Mouse (Mus musculus) mouse embryonic stem cell (cell line): ENCODE data around the gene Vmn2r48.
"Not testable (repeated sequence)": the region's sequence is repeated elsewhere in the genome, so short reads cannot be mapped to it uniquely, and the experiment has no call there.

Source experiments
- in situ Hi-C, 2 experiments: fragments of 300-500 bp; cut with MboI; formaldehyde crosslinking; loops; 1 replicate in 1 of 2; 3 replicates in 1 of 2; pipeline ENCODE4 v1.14.3; 2019 to 2020; ENCODE audit warnings: low sequenced_read_pairs in 2 of 2, low pct_unique_long_range_greater_than_20kb in 1 of 2, mixed read lengths in 1 of 2; ENCODE audit not compliant: unreplicated experiment in 1 of 2

Gene Vmn2r48

DNA sequence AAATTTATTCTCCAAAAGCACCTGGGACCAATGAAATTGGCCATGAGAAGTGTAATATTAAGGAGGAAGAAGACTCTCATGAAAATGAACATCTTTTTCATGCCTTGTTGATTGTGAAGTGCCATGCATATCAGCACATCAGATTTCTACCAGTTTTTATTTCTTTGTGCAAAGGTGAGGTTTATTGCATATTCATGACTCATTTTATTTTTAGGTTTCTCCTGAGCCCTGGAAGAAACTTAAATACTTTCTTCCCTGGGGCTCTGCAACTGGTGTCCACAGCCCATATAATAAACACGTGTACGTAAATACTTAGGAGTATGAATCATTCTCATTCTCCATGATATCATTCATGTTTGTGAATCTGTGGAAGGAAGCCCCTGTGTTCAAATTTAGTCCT is at the start of gene Vmn2r48:
TSS of gene Vmn2r48 (minus strand) at position 101 of the 400 bp plus-strand sequence.
- in situ Hi-C loops: not testable (repeated sequence)

DNA sequence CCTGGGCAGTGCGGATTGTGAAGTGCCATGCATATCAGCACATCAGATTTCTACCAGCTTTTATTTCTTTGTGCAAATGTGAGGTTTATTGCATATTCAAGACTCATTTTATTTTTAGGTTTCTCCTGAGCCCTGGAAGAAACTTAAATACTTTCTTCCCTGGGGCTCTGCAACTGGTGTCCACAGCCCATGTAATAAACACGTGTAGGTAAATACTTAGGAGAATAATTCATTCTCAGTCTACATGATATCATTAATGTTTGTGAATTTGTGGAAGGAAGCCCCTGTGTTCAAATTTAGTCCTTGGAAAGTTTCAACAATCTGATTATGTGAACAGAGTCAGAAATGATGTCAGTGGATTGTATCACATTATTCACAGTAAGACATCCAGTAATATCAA is 38.8 kb upstream of the Vmn2r48 start, which contains the start of gene Vmn2r49:
TSS of gene Vmn2r49 (minus strand) at position 101 of the 400 bp plus-strand sequence.
- in situ Hi-C loops: not testable (repeated sequence)
